Mouse (Mus musculus) bone marrow, adult 2 months (tissue): ENCODE data around the gene Dennd2d.

Experiments used
- CTCF ChIP-seq: fragments of 200-500 bp; IDR thresholded peaks from 2 replicates; pipeline ENCODE4 v1.5.1; 2011; ENCODE audit warnings: low read length, control low read depth; ENCODE audit not compliant: control insufficient read depth, insufficient read depth
- POLR2A ChIP-seq: fragments of 200-500 bp; IDR thresholded peaks from 2 replicates; pipeline ENCODE4 v1.6.1; 2011; ENCODE audit warnings: low read depth, mild to moderate bottlenecking, control low read depth, low read length, borderline replicate concordance; ENCODE audit not compliant: control insufficient read depth

GRCm38 (mm10) chr3:106464750-106465149 is 17.5 kb upstream of the Dennd2d start:
- no peak for TF ChIP-seq CTCF
- TF ChIP-seq POLR2A = no peak
